Mouse (Mus musculus): ENCODE results near the gene Pdzd3. TPM values are rescaled to one million over a fixed set of nuclear protein-coding genes. Genes with fewer than 3 reads are reported as not detected.
A peak's percentile ranks its signal among the peaks of the same experiment; 100 is the strongest.

Pdzd3 gene
- polyA plus RNA-seq, 1 experiment: 30.2 TPM

DNA sequence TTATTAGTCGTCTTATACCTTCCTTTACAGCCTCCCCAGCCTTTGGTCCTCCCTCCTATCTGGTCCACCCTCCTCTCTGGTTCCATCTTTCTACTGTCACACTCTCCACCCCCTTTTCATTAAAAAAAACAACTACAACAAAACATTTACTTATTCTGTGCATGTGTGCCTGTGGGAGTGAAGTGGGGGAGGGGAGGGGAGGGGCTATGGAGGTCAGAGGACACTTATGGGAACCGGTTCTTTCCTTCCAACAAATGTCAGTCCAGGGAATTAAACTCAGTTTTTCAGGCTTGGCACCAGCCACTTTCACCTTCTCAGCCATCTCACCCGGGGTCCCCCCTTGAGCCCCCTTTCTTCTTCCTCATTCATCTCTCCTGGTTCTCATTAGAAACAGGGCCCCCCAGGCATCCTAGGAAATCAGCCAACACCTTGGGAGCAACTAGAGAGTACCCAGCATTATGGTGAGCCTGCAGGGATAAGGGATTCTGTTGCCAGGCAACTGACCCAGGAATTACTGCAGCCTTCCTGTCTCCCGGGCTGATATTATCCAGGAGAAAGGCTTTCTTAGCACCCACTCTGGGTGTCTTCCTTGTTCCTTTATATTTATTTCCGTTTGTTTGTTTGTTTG is 3.4 kb upstream of the Pdzd3 start:
- 57% methylated on average over 5 of the region's 5 CpGs for WGBS
- DNase-seq (ENCODE audit: low read depth, low spot score): no peak

DNA sequence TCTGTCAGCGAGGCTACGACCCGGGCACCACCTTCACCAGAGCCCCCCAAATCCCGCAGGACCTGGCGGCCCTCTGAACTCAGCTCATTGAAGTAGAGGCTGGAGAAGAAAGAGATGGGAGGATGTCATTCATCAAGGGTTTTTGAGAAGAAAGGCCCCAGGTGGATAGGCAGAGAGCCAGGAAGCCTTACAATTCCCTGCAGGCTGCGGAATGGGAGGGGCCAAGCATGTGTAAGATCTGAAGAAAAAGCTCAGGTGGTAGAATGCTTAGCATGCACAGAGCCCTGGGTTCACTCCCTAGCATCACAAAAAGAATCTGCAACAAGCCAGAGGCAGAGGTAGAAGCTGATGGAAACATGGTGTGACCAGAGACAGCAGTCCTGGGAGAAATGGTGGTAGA is 2.2 kb upstream of the Pdzd3 start:
- DNase-seq (ENCODE audit: low read depth, low spot score): no peak

GRCm38 (mm10) chr9:44250445-44250844 is 826 bp downstream of the Pdzd3 start:
- whole genome bisulfite sequencing: 65% methylated on average over 4 of the region's 4 CpGs

More for the DNA sequence above, 2.2 kb upstream of the Pdzd3 start:
- 88% methylated on average over 6 of the region's 6 CpGs for WGBS

DNA sequence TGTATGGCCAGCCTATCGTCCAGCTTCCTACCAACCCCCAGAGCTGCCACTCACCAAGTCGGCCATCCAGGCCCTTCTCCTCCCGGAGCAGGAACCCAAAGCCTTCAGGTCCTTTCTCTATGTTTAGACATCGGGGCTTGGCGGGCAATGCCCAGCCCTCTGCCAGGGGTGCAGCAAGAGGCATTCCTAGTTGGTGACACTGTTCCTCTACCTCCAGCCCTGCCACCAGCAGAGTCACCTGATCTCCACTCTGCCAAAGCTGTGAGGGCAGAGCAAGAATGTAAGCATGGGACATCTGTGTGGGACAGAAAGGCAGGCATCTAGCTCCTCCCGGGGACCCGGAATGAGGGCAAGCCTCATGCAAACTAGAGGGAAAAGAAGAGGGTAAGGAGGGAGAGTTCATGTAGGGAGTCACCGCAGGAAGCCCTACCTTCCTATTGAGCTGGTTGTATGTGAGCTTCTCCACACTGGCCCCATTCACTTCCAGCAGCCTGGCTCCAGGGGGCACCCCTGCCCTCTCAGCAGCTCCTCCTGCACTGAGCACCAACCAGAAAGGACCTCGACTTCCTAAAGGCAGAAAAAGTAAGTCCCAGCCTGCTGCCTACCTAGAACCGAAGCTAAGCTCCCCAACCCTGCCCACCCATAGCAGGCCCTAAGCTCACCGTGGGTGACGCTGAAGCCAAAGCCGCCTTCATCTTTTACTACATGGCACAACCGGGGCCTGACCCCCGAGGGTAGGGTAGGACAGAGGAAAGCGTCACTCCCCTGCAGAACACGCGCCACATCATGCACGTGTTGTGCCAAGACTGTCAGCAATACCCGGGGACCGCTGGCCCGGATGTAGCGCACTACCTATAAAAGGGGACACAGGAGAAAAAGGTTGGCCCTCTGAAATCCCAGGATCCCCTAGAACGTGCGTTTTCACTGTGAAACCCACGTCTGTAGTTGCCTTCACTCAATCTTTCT is 1.8 kb downstream of the Pdzd3 start:
- DNase-seq (ENCODE audit: low read depth, low spot score): no peak
- WGBS: 56% methylated on average over 26 of the region's 26 CpGs

More at GRCm38 (mm10) chr9:44250445-44250844, 826 bp downstream of the Pdzd3 start:
- DNase-seq (ENCODE audit: low read depth, low spot score): no peak

GRCm38 (mm10) chr9:44247907-44248306 is 3.4 kb downstream of the Pdzd3 start:
- WGBS: 52% methylated on average over 6 of the region's 6 CpGs
- no peak for DNase-seq (ENCODE audit: low read depth, low spot score)

DNA sequence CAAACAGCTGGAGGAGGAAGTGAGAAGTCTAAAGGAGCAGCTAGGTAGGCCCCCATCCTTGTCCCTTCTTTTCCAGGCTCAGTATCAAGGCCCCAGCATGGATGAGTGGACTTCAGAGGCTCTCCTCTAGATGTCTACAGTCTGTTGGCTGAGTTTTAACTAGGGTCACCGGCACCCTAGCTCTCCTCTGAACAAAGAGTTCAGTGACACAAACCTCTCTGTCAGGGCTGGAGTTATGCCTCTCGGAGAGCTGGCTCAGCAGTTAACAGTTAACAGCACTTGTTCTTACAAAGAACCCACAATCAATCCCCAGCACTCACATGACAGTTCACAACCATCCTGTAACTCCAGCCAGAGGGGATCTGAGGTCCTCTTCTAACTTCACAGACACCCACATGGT is 7.7 kb downstream of the Pdzd3 start:
- no peak for DNase-seq (ENCODE audit: low read depth, low spot score)
- WGBS: 66% methylated on average over 2 of the region's 2 CpGs

GRCm38 (mm10) chr9:44241418-44241817 is 9.9 kb downstream of the Pdzd3 start:
- WGBS: 71% methylated on average over 9 of the region's 9 CpGs
- no peak for DNase-seq (ENCODE audit: low read depth, low spot score)

- no peak for DNase-seq (ENCODE audit: low read depth, low spot score)
- WGBS: 74% methylated on average over 5 of the region's 5 CpGs
Measured at GRCm38 (mm10) chr9:44240911-44241310, 10.4 kb downstream of the Pdzd3 start.

GRCm38 (mm10) chr9:44240399-44240798 is 10.9 kb downstream of the Pdzd3 start, which contains the start of gene Ccdc153:
Gene Ccdc153 (plus strand): TSS chr9:44240676.
- 29% methylated on average over 2 of the region's 2 CpGs for WGBS
- DNase-seq (ENCODE audit: low read depth, low spot score): no peak

- 8% methylated on average over 5 of the region's 5 CpGs for WGBS
- no peak for DNase-seq (ENCODE audit: low read depth, low spot score)
Measured at GRCm38 (mm10) chr9:44239447-44239846, 11.8 kb downstream of the Pdzd3 start.

GRCm38 (mm10) chr9:44238501-44239190 is 12.6 kb downstream of the Pdzd3 start:
- WGBS: 82% methylated on average over 17 of the region's 17 CpGs
- DNase-seq (ENCODE audit: low read depth, low spot score): no peak

DNA sequence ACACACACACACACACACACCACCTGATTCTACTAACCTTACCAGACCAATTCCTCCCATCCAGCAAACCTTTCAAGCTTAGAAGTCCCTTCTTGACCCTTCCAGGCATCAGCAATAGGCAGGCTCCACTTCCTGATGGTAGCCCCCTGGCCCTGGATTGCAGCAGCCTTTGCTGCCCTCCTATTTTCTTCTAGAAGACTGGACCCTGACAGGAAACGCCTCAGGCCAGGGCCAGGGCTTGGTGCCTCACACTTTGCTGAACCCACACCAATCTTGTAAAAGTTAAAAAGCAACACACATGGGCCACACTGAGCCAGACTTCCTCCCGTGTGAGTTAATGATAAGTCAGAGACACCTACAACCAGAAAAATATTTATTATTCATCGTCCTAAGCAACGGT is 14.1 kb downstream of the Pdzd3 start:
- 34% methylated on average over 4 of the region's 4 CpGs for WGBS
- no peak for DNase-seq (ENCODE audit: low read depth, low spot score)

DNA sequence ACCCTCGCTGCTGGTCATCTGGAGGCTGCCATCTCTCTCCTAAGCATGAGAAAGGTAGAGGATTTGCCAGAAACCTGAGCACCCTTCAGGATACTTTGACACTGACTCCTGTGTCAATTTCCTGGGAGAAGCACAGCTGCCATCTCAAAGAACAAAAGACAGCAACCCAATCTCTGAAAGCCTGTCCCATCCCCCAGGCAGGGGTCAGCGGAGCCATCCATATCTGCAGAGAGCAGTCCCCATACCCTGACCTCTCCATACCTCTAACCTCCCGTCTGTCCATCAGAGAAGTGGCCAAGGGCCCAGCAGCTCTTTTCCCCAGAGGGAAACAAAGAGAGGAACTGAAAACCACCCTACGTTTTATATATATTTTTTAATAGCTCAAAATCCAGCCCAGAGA is 14.7 kb downstream of the Pdzd3 start:
- 71% methylated on average over 4 of the region's 4 CpGs for WGBS
- DNase-seq (ENCODE audit: low read depth, low spot score): no peak

DNA sequence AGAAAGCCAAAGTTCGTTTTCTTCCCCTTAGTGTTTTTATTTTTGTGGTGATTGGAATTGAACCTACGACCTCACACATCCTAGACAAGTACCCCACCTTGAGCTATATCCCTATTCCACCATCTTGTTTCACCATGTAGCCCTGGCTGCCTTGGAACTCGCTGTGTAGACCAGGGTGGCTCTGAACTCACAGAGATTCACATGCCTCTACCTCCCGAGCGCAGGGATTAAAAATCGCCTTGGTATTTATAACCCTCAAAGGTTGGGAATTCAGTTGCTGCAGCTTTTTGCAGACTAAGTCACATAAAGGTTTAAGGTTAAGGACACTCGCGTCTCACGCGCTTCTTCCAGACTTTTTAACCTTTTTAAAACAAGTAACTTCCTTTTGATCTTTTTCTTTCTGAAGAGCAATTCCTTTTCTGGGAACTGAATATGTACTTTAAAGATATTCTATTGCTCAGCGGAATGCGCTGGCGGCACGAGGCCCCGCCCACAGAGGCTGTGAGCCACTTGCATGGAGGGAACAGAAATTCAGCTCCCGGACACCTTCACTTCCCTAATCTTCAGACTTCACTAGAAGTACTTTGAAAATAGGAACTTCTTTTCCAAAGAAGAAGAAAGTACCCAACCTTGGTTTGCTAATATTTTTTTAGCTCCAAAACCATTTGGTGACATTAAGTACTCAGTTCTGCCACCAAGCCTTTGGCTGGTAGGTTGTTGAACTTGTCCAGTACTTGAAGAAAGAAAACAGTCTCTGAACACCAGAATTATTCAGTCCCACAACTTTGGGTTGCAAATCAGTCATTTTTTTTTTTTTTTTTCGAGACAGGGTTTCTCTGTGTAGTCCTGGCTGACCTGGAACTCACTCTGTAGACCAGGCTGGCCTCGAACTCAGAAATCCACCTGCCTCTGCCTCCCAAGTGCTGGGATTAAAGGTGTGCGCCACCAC is 16.5 kb downstream of the Pdzd3 start:
- WGBS: 14% methylated on average over 19 of the region's 19 CpGs
- DNase-seq (ENCODE audit: low read depth, low spot score): no peak

DNA sequence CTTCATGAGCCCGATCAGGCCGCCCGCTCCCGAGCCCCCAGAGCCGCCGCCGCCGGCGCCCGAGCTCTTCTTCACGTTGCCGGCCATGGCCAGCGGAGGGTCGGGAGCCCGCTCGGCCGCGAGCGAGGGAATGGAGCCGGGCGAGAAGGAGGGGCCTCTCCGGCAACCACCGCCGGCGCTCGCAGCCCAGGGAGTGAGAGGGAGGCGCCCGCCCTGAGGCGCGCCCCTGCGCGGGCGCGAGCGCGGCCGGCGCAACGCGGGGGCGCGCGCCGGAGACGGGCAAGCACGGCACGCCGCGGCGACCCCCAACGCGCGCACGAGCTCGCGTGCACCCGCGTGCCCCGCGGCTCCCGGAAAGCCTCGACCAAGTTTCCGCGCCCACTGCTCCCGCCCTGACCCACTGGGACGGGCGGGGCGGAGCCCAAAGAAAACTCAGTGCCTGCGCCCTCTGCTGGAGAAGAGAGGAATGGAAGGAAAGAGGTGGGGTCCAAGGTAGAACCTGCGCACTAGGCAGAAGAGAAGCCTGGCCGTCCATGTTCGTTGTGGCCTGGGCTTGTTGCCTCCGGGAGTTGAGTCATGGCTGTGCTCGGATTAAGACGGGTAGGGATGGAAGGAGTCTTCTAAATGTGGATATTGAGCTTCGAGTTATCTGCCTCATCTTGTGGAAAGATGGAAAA is 17.3 kb downstream of the Pdzd3 start, which contains the start of gene Cbl:
TSS of gene Cbl (minus strand) at position 248 of the 677 bp plus-strand sequence.
- DNase-seq (ENCODE audit: low read depth, low spot score): peak; percentile 99
- WGBS: under 1% methylated on average over 75 of the region's 76 CpGs

DNA sequence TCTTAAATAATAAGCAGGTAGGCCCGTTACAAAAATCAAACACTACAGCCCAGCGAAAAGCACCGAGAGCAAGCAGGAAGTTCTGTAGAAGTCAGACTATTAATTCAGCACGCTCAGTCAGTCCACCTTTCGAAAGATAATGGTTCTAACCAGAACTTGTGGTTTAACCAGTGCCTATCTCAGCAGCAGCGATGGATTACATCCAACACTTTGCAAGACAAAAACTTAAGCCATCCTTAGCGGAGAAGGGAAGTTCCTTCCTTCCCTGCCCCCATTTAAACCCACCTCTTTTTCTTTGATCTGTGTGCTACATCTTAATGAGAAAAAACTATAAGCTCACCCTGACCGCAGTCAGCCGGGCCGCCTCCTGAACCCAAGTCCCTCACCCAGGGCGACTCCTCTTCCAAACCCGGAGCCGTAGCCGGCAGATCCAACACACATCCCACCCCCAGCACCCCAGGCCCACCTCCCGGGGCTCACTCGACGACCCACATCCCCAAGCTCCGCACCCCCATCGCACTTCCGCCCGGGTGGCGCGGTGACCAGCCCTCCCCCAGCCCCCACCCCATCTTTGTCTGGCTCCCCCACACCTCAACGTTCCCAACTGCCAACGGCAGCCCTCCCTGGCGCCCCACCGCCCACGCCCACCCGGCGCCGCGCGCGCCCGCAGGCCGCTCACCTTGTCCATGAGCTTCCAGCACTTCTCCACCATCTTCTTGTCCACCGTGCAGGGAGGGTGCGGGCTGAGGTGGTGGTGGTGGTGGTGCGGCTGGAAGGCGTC is 18.1 kb downstream of the Pdzd3 start:
- DNase-seq (ENCODE audit: low read depth, low spot score): no peak
- WGBS: 1% methylated on average over 40 of the region's 40 CpGs

- DNase-seq (ENCODE audit: low read depth, low spot score): no peak
Measured at GRCm38 (mm10) chr9:44231609-44232008, 19.7 kb downstream of the Pdzd3 start.

GRCm38 (mm10) chr9:44225993-44226392 is 25.3 kb downstream of the Pdzd3 start:
- 49% methylated on average over 6 of the region's 6 CpGs for WGBS

More at GRCm38 (mm10) chr9:44225993-44226392, 25.3 kb downstream of the Pdzd3 start:
- DNase-seq (ENCODE audit: low read depth, low spot score): no peak
